Mouse (Mus musculus): Measurements from ENCODE around the gene Rrp36.

DNA sequence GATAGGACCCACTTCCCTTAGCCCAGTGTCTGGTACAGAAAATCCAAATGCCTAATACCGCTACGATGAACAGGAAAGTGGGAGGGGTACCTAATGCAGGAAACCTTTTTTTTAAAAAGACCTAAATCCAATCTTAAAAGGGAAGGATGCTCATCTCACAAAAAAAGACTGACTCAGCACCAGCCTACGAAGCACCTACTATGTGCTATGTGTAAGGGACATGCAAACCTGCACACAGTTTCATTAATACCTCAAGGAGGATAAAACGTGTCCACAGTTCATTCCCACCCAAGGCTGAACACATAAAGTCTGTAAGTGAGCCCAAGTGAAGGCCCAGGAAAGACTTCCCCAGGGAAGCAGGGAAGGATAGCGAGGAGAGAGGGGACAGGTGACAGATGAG is 28.4 kb upstream of the Rrp36 start:
- TF ChIP-seq EP300 (IDR thresholded peaks at IDR 0.05; ENCODE audit: insufficient read depth, low read depth, low read length) = no peak
- TF ChIP-seq CTCF (IDR thresholded peaks at IDR 0.05; ENCODE audit: low read depth, low read length) = no peak
